Mouse (Mus musculus): ENCODE results near the gene Gm2030.
"Not testable (repeated sequence)": the region's sequence is repeated elsewhere in the genome, so short reads cannot be mapped to it uniquely, and the experiment has no call there.

Gm2030 gene

DNA sequence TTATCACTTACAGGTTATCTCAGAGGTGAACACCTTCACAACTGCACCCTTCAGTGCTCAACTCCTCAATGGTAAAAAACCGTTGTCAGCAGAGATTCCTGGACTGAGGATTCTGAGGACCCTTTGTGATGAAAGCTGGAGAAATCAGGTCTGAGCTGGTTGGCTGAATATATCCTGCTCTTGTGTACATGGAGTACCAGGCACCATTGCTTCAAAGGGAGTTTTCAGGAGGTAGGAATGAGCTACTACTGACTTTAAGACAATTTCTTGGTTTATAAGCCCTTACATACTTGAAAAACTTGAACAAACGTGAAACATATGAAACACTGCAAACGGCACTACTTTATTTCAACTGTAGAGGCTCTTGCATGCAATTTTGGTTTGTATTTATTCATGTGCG is at the start of gene Gm2030:
Gene Gm2030, minus strand, starts transcription at position 101 of the 400 bp plus-strand sequence.
- not testable (repeated sequence) for DNase-seq (ENCODE audit: low spot score)

Data from testis, postnatal 10 days (tissue).